Mouse (Mus musculus) right cerebral cortex, postnatal 36 days (tissue): Measurements from ENCODE around the gene Mfsd4a.

Experiments
- DNase-seq, 2 experiments: peaks; one replicate each; pipeline ENCODE4 v3.0.0; 2022; ENCODE audit warnings: low spot score in 2 of 2, mixed read lengths in 1 of 2

Gene Mfsd4a

GRCm38 (mm10) chr1:132065475-132066172 lies 2.2 kb downstream of the Mfsd4a start:
- DNase-seq: peak in 1 of 2 experiments; percentile 42

GRCm38 (mm10) chr1:132065001-132065400 lies 2.9 kb downstream of the Mfsd4a start:
- peak in 1 of 2 experiments; percentile 23 for DNase-seq

DNA sequence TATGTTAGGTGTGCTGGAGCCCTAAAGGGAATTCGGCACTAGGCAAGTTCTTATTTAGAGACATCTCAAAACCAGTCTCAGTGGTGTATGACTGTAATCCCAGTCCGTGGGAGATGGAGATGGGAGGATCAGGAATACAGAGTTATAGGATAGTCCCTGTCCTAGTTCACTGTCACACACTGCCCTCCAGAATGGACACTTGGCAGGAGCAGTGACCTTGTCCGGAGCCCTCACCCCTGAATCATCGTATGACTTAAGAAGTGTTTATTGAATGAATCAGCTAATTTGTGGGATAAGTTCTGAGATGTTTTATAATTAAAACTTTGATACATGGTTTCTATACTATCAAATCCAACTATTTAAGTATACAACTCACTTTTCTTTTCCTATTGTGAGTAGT lies 4.8 kb downstream of the Mfsd4a start:
- no peak for DNase-seq

DNA sequence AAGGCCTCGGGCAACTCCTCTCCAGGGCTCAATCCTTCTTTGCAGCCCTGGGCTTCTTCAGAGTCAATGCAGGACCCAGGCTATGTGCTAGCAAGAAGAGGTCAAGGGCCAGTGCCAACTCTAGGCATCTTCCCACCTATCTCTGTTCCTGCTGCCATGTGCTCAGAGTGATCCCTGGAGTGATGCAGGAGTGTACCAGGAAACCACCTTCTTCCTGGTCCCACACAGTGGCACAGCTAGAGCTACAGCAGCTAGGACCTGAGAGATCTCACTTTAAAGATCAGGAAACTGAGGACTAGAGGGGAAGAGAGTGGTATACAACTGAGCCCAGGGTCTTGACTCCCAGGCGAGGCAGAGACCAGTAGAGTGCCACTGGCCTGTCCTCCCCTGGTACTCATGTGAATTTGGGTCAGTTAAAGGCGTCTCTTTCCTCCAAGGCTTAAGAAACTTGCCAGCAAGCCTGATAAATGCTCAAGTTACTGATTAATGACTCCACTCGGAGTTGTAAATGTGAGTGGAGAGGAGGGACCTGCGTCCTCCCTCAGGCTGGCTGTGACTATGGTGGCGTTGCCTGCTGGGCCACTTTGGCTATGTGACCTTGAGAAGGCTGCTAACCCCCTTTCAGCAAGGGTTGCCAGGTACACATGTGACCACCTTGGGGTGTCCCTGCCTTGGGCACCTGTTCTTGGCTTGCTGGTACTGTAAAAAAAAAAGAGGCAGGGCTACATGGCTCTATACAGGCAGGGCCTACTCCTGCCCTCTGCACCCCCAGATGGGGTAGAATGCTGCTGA lies 5.9 kb downstream of the Mfsd4a start:
- DNase-seq: no peak

GRCm38 (mm10) chr1:132060036-132060769 lies 7.7 kb downstream of the Mfsd4a start:
- DNase-seq: no peak

- no peak for DNase-seq
Measured at GRCm38 (mm10) chr1:132058558-132058957, 9.3 kb downstream of the Mfsd4a start.

GRCm38 (mm10) chr1:132055054-132055664 lies 12.7 kb downstream of the Mfsd4a start:
- DNase-seq: no peak

GRCm38 (mm10) chr1:132054387-132054786 lies 13.5 kb downstream of the Mfsd4a start:
- no peak for DNase-seq

GRCm38 (mm10) chr1:132051746-132052145 lies 16.1 kb downstream of the Mfsd4a start:
- DNase-seq: no peak

GRCm38 (mm10) chr1:132046143-132046735 lies 21.6 kb downstream of the Mfsd4a start:
- DNase-seq: peak; percentile 32 to 36

DNA sequence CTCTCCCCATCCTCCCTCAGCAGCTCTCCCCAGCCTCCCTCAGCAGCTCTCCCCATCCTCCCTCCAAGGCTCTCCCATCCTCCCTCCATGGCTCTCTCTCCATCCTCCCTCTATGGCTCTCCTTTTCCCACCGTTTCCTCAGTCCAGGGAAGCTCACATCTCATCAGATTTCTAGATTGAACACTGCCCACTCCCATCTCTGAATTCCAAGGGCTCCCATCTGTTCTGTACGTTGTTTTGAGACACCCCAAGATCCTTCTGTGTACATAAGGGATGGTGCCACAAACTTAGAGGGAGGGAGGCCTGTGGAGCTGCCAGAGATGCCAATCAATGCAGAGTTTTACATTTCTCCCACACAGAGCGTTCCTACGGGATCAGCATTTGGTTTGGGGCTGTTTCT lies 24.1 kb downstream of the Mfsd4a start:
- DNase-seq: peak; percentile 33 to 65

- DNase-seq: no peak
Measured at GRCm38 (mm10) chr1:132040201-132040621, 27.7 kb downstream of the Mfsd4a start.

DNA sequence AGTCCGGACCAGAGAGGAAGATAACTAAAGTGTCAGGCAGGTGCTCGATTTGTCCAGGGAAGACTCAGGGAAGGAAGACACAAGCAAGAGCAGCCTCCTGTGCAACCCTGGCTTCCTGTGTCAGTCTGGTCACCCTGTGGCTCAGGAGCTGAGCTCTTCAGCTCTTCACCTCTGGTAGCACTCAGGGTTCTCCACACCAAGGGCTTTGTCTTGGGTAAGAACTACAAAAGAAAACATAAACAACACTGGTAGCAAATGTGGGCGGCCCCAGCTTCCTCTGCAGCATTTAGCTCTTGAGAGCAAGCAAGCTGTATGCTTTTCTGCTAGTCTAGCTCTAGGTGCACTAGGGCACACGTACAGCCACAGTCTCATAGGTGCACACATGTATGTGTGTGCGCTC lies 29.1 kb downstream of the Mfsd4a start:
- DNase-seq: no peak

GRCm38 (mm10) chr1:132037746-132038145 lies 30.1 kb downstream of the Mfsd4a start:
- DNase-seq: no peak

DNA sequence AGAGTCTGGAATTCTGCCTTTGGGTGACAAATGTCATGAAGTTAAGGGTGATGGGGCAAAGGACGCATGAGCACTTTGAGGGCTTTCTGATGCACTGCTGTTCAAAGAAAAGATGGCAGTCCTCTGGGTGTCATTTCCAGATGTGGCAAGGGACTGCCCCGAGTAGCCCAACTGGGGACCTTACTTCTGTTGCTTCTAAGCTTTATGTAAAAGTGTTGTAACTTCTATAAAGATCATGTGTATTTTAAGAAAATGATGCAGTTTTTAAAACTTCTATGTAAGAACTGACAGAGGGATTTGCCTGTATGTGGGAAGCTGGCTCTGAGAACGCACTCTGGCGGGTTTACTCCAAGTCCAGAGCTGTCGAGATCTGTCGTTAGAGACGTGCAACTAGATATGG lies 35.7 kb downstream of the Mfsd4a start:
- DNase-seq: no peak

DNA sequence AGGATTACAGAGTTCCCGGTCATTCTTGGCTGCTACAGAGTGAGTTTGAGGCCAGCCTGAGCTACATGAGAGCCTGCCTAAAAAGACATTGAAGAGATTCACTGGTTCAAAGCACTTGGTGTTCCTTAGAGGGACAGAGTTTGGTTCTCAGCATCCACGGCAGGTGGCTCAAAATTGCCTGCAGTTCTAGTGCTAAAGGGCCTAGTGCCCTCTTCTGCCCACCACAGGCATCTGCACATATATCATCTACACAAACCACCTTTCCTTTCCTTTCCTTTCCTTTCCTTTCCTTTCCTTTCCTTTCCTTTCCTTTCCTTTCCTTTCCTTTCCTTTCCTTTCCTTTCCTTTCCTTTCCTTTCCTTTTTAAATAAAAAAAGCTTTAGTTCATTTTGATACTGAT lies 37.3 kb downstream of the Mfsd4a start:
- no peak for DNase-seq

DNA sequence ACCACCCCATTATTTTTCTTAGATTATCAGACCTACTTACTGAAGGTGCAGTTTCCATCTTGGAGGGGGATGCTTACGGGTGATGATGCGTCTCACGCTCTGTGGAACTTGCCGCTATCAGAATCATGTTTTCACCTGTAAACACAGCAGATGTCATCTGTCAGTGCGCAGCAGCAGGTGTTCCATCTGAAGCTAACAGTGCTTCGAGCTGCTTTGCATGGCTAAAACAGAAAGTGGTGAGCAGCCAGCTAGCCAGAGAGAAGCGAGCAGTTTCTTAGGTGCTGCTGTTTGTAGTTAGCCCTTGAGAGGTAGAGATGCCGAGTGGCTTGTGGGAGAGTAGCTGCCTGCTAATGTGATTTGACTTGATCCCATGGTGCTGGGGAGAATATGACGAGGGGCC lies 39.4 kb downstream of the Mfsd4a start:
- no peak for DNase-seq

- DNase-seq: no peak
Measured at GRCm38 (mm10) chr1:132027978-132028377, 39.9 kb downstream of the Mfsd4a start.

DNA sequence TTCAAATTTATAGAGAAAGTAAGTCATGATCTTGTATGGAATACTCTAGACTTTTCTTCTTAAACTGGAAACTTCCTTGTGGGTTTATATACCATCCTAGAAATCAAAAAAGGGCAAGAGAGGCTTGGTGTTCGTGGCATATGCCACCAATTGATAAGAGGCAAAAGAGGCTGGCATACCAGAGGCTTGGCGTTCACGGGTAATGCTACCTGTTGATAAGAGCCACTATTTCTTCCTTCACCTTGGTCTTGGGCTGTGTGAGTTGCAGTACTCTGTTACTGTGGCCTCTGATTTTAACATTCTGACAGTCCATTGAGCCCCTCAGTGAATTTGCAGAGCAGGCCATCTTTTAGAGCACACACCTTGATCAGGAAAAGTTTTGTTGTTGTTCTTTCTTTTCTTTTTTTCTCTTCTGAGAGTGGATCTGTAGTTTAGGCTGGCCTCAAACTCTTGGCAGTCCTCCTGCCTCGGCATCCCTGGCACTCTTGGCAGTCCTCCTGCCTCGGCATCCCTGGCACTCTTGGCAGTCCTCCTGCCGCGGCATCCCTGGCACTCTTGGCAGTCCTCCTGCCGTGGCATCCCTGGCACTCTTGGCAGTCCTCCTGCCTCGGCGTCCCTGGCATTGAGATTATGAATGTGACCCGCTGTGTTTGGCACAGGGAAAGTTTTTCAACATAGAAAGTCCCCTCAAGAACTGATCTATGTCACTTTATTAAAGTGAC lies 40.8 kb downstream of the Mfsd4a start:
- DNase-seq: no peak

GRCm38 (mm10) chr1:132022107-132022506 lies 45.8 kb downstream of the Mfsd4a start:
- DNase-seq: no peak

DNA sequence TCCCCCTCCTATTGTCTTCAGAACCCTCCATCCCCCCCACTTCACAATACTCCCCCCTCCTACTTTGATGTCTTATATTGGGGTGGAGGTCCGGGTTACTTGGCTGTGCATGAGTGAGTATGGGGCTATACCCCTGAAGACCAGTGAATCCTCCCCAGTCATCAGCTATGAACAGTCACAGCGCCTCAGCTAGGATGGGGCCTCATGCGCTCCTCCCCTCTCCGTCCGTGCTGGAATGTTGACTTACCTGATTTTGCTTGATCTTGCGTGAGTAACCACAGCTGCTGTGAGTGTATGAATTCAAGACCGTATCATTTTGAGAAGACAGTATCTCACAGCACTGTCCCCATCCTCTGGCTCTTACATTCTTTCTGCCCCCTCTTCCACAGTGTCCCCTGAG lies 48.0 kb downstream of the Mfsd4a start:
- DNase-seq: no peak
